Mouse (Mus musculus) right cerebral cortex, adult 2 months (tissue): Measurements from ENCODE around the gene Naa35.
A peak's percentile ranks its signal among the peaks of the same experiment; 100 is the strongest.

Experiments used
- DNase-seq, 2 experiments: peaks; one replicate each; pipeline ENCODE4 v3.0.0; 2021 to 2022; ENCODE audit warnings: low spot score in 2 of 2

Naa35 gene

GRCm38 (mm10) chr13:59669946-59670345 is 84.9 kb downstream of the Naa35 start:
- no peak for DNase-seq

GRCm38 (mm10) chr13:59671521-59671920 is 86.5 kb downstream of the Naa35 start:
- no peak for DNase-seq

- no peak for DNase-seq
Measured at GRCm38 (mm10) chr13:59672248-59672647, 87.2 kb downstream of the Naa35 start.

GRCm38 (mm10) chr13:59673597-59673996 is 88.5 kb downstream of the Naa35 start:
- DNase-seq = no peak

- DNase-seq = no peak
Measured at GRCm38 (mm10) chr13:59674215-59674614, 89.2 kb downstream of the Naa35 start.

GRCm38 (mm10) chr13:59674761-59675150 is 89.7 kb downstream of the Naa35 start:
- peak; percentile 9 to 52 for DNase-seq

- DNase-seq = peak; percentile 35 to 38
Measured at GRCm38 (mm10) chr13:59675151-59676011, 90.3 kb downstream of the Naa35 start, which contains the start of gene Golm1. Gene Golm1 (minus strand): TSS chr13:59675811.

- DNase-seq = no peak
Measured at GRCm38 (mm10) chr13:59676316-59677229, 91.5 kb downstream of the Naa35 start.

- no peak for DNase-seq
Measured at GRCm38 (mm10) chr13:59679306-59679705, 94.2 kb downstream of the Naa35 start.

- DNase-seq = no peak
Measured at GRCm38 (mm10) chr13:59679908-59680307, 94.8 kb downstream of the Naa35 start.

GRCm38 (mm10) chr13:59682629-59683028 is 97.6 kb downstream of the Naa35 start:
- no peak for DNase-seq

- no peak for DNase-seq
Measured at GRCm38 (mm10) chr13:59685236-59685635, 100.2 kb downstream of the Naa35 start.
